Mouse (Mus musculus) A20 (cell line): ENCODE measurements around the gene Ccr7.

Experiments
- DNase-seq: peaks from one replicate; pipeline ENCODE4 v3.0.0-alpha.2; 2011; ENCODE audit warnings: low read depth, low spot score

Gene Ccr7

GRCm38 (mm10) chr11:99137385-99137784 lies 17.5 kb downstream of the Ccr7 start:
- DNase-seq = no peak

- no peak for DNase-seq
Measured at GRCm38 (mm10) chr11:99136961-99137360, 17.9 kb downstream of the Ccr7 start.

GRCm38 (mm10) chr11:99136361-99136760 lies 18.5 kb downstream of the Ccr7 start:
- peak; percentile 61 for DNase-seq

DNA sequence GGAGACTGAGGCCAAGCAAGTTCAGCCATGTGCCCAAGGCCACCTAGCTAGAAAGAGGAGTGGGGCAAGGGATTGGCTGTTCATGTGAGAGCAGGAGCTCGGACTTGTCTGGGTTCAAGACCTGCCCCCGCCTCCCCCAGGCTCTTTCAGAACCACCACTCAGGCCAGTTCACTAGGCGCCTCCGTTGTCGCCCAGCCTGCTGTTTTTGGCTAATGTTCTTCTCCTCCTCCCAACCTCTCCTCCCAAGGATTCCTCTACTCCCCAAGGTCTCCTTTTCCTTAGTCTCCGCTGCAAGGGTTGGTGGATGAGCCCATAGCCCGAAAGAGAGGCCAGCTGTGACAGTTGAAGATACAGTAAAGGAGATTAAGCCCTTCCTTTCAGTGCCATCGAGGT lies 19.8 kb downstream of the Ccr7 start:
- DNase-seq = no peak

DNA sequence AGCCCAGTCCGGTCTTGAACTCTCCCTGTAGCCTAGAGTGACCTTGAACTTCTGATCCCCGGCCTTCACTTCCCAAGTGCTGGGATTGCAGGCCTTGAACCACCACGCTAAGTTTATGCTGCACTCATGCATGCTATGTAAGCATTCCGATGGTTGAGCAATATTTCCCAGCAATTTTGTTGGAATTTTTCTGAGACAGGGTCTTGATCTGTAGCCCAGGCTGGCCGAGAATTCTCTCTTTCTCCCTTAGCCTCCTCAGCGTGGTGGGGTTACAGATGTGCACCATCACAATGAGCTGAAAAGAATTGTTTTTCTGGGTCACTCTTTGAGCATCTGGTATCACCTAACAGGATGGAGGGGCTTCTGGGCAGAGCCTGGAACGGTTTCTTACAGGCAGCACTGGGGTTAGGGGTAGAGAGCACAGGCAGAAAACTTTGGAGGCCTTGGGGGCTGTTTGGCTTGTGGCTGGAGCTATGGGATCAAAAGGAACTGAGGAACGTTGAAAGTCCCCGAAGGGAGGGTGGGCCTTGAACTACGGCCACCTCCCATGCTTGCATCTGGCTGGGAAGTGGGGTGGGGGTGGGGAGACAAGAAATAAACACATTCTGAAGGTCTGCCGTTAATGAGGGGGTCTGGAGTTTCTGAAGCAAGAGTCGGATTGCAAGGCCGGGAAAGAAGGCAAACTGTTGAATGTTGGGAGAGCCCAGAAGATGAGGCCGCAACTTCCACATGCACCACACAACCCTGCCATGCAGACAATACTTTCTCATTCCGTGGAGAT lies 20.4 kb downstream of the Ccr7 start:
- no peak for DNase-seq

GRCm38 (mm10) chr11:99133285-99133897 lies 21.5 kb downstream of the Ccr7 start:
- no peak for DNase-seq

DNA sequence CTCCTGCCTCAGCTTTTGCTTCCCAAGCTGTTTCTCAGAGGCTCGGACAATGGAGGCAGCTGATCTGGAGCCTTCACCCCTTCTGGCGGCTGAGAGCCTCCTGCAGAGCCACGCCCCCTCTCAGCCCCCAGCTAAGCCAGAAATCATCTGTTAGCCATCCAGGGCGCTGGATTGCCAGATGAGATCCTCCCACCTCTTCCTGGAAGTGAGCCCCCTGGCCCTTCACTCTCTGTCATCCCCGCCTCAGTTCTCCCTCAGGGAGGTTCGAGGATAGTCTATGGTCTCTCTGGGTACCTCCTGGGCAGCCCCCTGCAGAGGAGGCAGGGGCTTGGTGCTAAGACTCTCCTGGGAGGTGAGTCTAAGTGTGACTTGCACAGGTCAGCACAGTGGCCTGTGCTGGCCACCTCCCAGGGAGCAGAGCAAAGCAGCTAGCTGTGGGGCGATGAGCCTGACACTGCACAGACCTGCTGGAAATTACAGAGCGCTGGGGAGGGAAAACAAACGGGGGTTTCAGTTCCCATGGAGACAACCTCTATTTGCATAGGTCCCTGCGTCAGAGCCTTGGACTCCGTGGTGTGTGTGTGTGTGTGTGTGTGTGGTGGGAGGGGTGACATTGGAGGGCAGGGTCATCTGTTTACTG lies 22.7 kb downstream of the Ccr7 start:
- peak; percentile 73 for DNase-seq

DNA sequence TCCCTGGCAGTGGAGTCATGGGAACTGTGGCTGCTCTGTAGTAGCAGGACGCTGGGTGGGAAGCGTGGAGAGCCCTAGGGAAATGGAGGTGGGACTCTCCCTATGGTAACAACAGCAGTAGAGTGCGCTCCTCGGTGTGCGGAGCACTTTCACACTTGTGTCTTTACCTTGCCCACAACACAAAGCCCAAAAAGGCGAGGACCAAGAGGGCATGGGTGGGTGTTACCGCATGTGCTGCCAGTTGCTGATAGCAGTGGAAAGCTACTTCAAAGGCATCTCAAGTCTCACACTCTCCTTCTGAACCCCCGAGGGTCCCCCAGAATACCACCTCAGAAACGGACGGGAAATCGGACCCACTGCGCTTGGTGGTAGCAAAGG lies 23.4 kb downstream of the Ccr7 start:
- DNase-seq = no peak

DNA sequence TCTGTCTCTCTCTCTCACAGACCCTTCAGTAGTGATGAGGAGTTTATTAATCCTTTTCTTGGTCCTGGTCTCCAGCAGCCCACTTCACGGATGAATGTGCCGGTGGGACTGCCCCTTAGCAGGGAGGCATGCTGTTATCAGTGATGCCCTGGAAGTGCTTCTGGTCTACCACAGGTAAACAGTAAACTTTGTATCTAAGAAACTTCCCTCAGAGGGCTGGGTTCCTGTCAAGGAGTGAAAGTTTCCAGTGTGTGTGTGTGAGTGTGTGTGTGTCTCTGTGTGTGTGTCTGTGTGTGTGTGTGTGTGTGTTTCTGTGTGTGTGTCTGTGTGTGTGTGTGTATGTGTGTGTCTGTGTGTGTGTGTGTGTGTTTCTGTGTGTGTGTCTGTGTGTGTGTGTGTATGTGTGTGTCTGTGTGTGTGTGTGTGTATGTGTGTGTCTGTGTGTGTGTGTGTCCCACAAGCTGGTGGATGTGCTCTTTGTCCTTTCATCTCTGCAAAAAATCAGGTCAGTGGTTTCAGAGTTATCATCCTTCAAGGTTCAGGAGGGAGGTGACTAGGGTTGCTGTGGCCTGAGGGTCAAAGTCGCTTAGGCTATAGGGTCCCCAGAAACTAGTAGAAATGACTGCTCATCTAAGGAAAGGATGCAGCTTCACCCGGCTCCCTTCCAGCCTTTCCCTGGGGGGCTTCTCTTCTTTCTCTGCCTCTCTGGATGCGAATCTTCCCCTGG lies 24.0 kb downstream of the Ccr7 start:
- DNase-seq = no peak

DNA sequence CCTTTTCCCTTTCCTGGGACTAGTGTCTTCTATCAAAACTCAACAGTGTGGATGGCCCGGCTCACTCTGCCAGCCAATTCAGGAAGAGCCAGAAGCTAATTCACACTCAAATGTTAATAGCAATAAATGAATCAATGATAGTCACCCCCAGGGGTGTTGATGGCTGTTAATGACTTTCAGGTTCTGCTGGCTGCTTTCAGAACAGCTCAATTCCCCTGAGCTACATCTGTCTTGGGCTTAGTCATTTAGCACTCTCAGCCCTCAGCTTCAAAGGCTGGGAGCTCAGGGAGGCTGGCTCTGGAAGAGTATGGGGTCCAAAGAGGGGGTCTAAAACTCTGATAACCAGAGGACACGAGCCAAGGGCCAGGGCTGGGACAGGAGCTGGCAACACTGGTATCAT lies 25.6 kb downstream of the Ccr7 start:
- DNase-seq = no peak

DNA sequence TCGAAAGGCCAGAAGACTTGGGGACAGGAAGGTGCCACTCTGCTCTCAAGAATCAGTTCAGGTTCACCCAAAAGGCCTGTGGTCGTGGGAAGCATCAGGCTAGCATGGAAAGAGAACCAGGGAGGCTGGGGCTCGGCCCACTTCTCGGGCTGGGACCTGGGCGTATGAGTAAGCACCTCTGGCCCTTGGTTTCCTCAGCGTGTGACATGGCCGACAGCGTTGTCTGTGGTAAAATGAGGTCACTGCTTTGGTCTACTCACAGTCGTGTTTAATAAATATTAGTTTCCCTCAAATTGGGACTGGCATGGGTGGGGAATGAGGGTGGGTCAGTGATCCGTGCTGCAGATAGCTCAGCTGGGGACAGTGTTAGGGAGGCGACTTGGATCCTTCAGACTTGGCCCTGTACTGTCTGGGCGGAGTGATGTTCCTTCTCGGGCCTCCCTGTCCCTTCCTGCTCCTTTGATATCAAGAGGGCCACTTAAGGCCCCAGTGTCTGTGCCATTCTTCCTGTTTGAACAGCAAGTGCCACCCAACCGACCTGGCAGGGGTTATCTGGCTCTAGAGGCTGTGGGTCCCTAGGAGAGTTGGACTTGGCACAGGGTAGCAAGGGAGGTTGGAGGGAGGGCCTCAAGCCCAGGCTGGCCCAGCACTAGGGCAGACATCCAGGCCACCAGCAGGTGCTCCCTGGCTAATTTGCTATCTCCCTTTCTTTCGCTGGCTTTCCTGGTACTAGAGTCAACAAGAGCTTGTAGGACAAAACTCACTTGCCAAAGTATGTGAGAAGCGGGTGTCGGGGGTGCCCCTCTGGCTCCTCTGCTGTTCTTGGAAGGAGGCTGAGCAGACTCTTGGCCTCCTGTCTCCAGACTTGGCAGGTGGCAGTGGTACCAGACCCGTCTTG lies 26.8 kb downstream of the Ccr7 start:
- DNase-seq = no peak

DNA sequence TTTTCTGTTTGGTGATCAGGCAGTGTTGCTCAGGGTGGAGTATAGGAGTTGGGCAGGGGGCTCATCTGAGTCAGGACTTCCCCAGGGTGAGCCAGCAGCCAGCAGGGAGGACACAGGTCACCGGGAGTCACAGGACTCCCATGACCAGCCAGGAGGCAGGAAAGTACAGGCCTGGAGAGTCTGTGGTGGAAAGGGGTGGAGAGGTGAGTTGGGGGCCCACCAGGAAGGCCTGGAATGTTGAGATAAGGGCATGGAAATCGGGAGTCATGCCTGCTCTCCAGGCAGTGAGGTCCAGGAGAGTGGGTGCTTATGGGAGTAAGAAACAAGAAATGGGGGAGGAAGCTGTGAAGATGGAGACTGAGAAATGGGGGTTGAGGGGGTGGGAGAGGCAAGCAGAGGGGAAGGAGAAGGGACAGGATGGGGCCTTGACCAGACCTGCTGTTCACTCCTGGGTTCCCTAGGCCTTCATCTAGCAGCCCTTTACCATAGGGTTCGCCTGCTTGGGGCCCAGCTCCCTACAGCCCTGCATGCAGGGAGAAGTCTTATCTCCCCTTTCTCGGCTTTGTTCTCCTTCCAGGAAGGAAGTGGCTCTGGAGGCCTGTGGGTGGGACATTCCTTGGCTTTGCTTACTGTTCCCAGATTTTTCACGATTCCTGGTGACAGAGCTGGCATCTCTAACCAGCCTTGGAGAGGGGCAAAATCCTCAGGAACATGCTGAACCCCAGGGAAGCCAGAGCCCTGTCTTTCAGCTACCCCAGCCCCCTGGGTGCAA lies 28.2 kb downstream of the Ccr7 start:
- no peak for DNase-seq

- DNase-seq = no peak
Measured at GRCm38 (mm10) chr11:99124635-99125029, 30.2 kb downstream of the Ccr7 start.

DNA sequence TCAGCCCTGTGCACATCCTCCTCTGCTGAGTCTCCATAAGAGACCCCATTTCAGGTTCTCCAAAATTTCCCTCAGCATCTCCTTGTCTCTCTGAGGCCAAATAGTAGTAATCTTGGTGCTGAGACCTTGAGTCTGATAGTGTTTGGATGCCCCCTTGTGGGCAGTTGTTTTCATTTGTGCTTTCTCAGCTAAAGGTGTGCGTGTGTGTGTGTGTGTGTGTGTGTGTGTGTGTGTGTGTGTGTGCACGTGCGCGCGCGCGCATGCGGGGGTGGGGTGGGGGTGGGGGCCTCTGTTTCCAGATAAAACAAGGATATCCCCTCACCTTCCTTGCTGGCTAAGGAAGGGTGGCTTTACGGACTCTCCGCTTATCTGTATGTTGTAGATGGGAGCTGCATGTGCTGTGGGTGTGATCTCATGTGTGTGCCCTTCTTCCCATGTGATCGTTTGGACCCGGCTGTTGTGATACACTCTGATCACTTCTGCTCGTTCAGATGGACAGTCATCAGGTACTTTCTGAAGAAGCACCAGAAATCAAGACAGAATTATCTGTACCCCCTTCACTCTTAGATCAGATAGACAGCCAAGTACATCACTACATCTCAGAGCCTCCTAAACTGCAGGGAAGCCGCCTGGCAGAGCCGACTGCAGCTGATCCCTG lies 30.8 kb downstream of the Ccr7 start:
- DNase-seq = peak; percentile 78

- no peak for DNase-seq
Measured at GRCm38 (mm10) chr11:99122703-99123102, 32.2 kb downstream of the Ccr7 start.

DNA sequence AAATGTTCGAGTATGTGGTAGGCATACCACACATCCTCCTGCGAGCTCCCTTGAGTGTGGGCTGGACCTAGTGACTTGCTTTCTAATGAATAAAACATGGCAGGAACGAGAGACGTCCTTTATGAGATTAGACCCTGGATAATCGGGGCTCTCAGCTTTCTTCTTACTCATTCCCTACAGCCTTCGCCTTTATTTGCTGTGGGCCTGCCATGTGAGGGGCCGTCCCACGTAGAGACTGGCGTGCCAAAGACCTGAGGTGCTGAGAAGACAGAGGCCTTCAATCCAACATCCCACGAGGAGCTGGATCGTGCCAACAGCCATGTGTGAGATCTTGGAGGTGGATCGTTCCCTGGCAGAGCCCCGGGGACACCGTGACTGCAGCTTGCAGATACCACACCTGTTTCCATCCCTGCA lies 33.7 kb downstream of the Ccr7 start:
- no peak for DNase-seq

GRCm38 (mm10) chr11:99120524-99121217 lies 34.2 kb downstream of the Ccr7 start:
- no peak for DNase-seq

GRCm38 (mm10) chr11:99118963-99119362 lies 35.9 kb downstream of the Ccr7 start:
- DNase-seq = no peak

- DNase-seq = no peak
Measured at GRCm38 (mm10) chr11:99118420-99118819, 36.5 kb downstream of the Ccr7 start.
